Mouse (Mus musculus) kidney, adult 2 months (tissue): ENCODE data around the gene Mei1.

Experiments
- CTCF ChIP-seq: fragments of 200-500 bp; conservative IDR thresholded peaks from 2 replicates; pipeline ENCODE4 v1.5.1; 2011; ENCODE audit warnings: low read depth, mild to moderate bottlenecking, control low read depth, low read length, moderate library complexity, mixed read lengths; ENCODE audit not compliant: insufficient read depth, insufficient read length
- POLR2A ChIP-seq: fragments of 200-500 bp; IDR thresholded peaks from one replicate; pipeline ENCODE4 v1.6.1; 2011; ENCODE audit warnings: low read depth, low read length, control low read depth

- TF ChIP-seq CTCF, result no peak
- TF ChIP-seq POLR2A, result no peak
Measured at GRCm38 (mm10) chr15:82086131-82086530, 16.3 kb downstream of the Mei1 start.
